Mouse (Mus musculus) heart, adult 9 months (tissue): ENCODE measurements around the gene Hus1b.

Source experiments
- DNase-seq, 2 experiments: peaks; one replicate each; pipeline ENCODE4 v3.0.0; 2022; ENCODE audit warnings: low spot score in 2 of 2

Hus1b gene

GRCm38 (mm10) chr13:30949181-30949580, 1.6 kb upstream of the Hus1b start:
- no peak for DNase-seq

DNA sequence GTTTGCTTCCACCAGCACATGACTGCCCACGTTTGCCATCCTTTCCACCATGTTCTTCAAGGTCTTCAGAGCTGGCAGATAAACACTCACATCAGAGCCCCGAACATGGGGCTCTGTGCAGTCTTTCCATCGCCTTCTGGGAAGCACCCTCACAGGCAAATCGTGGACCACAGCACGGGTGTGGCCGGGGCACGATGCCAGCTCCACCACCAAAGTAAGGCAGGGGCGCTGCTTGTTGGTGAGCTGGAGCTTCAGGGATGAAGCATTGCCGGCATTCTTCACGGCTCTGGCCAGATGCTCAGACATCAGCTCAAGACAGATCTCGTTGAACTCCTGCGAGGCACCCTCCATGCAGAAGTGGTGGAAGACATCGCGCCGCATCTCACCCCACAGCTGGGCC, 430 bp downstream of the Hus1b start:
- DNase-seq: no peak

DNA sequence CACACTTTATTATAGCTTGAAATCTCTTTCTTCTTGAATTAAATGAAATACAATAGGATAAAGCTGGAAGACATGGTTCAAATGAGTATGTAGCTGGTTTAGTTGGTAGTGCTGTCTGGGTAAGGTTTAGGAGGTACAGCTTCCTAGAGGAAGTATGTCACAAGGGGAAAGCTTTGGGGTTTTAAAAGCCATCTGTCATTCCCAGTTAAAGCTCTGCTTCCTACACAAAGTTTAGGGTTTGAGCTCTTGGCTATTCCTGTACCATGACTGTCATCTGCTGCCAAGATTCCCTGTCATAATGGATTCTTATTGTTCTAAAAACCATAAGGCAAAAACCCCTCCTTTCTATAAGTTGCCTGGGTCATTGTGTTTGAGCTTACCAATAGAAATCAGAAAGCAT, 1.8 kb downstream of the Hus1b start:
- no peak for DNase-seq

- DNase-seq: peak in 1 of 2 experiments; percentile 21
Observed at GRCm38 (mm10) chr13:30932972-30933371, 14.6 kb downstream of the Hus1b start.

- DNase-seq: no peak
Observed at GRCm38 (mm10) chr13:30931613-30932012, 15.9 kb downstream of the Hus1b start.

GRCm38 (mm10) chr13:30929119-30929518, 18.4 kb downstream of the Hus1b start:
- DNase-seq: no peak

DNA sequence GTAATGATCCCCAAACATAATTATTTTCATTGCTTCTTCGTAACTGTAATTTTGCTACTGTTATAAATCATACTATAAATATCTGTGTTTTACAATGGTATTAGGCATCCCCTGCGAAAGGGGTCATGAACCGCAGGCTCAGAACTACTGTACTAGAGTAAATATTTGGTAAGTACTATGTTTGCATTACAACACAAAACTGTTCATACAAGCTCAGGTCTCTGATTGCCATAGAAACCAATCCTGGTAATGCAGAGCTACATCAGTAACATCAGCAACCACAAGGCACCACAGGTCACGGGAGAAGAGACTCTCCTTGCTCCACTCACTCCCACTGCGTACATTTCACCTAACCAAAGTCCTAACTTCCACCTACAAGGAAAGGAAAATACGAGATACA, 23.3 kb downstream of the Hus1b start:
- no peak for DNase-seq

- DNase-seq: no peak
Observed at GRCm38 (mm10) chr13:30921914-30922313, 25.6 kb downstream of the Hus1b start.

- no peak for DNase-seq
Observed at GRCm38 (mm10) chr13:30913757-30914156, 33.8 kb downstream of the Hus1b start.

GRCm38 (mm10) chr13:30913028-30913427, 34.5 kb downstream of the Hus1b start:
- no peak for DNase-seq

DNA sequence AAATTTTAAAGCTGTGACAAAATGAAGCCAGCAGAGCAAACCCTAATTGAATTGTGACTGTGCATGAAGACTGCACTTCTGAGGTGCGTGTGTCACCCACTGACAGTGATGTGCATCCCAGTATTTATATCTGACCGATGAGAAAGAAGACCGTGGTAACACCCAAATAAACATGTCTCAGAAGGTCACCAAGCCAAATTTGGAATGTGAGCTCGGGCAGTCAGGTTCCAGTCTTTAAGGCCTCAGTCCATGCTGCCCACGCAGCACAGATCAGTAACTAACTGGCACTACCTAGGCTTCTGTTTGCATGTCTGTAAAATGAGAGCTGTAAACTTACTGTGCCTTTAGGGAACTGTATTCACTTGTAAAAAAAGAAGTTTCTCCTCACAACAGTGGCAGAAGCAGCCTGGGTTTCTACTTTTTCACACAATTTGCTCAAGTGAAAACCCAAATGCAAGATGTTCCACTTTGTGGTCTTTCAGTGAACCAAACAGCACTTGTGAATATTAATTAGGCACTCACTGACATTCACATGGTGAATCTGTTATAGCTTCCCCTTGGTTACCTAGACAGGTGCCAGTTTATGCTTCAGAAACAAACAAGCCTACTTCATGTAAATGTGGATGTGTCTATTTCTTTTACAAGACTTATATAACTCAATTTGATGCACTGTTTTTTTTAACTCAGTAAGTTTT, 35.5 kb downstream of the Hus1b start:
- DNase-seq: no peak

GRCm38 (mm10) chr13:30910889-30911288, 36.7 kb downstream of the Hus1b start:
- no peak for DNase-seq

DNA sequence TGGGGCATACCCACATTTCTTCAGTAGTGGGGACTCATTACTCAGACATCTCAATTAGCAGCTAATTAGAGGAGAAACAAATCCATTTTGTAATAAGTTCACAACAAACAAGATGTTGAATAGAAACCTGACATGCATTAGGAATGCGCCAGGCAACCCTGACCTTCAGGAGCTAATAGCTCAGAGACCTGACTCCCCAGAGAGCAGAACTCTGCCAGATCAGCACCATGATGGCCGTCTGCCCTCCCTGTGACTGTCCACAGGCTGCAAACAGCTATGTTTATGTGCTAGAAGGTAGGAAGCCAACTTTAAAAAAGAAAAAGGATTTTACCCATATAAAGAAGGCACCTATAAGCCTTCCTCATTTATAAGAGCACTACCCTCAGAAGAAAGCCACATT, 45.3 kb downstream of the Hus1b start:
- no peak for DNase-seq

- DNase-seq: no peak
Observed at GRCm38 (mm10) chr13:30901387-30902041, 46.0 kb downstream of the Hus1b start.
